8 mouse cellular contexts compared by ENCODE assay signal in the genomic region with DNA sequence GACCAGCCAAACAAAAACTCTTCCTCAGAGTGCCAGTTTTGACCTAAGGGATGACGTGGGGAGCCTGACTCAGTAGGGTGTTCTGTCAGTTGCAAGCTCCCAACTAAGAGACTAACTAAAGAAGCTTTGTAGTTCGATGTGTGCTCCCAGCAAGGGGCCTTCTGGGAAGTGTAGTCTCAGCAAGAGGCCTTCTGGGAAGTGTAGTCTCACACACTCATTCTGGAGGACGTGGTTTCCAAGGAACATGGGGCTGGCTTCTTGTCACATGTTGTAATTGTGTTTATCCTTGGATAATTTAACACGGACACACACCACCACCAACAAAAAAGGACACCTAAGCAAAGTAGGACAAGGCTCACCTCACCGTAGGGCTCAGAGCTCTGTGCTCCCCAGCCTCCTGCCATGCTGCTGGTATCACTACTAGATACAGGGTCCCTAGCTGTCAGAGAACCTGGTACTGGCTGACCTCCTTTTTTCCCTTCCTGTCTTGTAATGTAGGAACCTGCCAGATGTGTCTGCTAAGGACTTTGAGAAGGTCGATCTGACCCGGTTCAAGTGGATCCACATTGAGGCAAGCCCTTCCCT. TPM values are rescaled to one million over a fixed set of nuclear protein-coding genes. Genes with fewer than 3 reads are reported as not detected.
DNase-seq lines count a peak whose midpoint lies in the region; ATAC-seq and TF ChIP-seq lines count a peak whose summit lies in the region.

No protein-coding gene starts in this region.

- no peak for TF ChIP-seq CTCF in layer of hippocampus, adult 2 months (conservative IDR thresholded peaks at IDR 0.05)

- no peaks in the 10 kb centered on the region for H3K4me1 ChIP-seq in hindbrain, embryonic 11.5 days (replicated peaks; ENCODE audit: control insufficient read depth, insufficient read depth, low read length)
- H3K4me1 ChIP-seq in limb, embryonic 14.5 days (ENCODE audit: control insufficient read depth, insufficient read depth, low read length): no peaks in the 10 kb centered on the region

- H3K4me3 ChIP-seq in layer of hippocampus, adult 2 months: no peak overlapping the region; the same call in 1 of the 2 replicates
- H3K4me3 ChIP-seq in hindbrain, embryonic 11.5 days (ENCODE audit: low read depth, low read length): no peak overlapping the region
- no peak overlapping the region for H3K4me3 ChIP-seq in limb, embryonic 14.5 days (replicated peaks; ENCODE audit: low read length)

- no peak overlapping the region for H3K9ac ChIP-seq in hindbrain, embryonic 11.5 days (ENCODE audit: low read depth, low read length)
- H3K9ac ChIP-seq in limb, embryonic 14.5 days (ENCODE audit: low read depth, low read length, severe bottlenecking): no peak overlapping the region

- H3K36me3 ChIP-seq in hindbrain, embryonic 11.5 days (ENCODE audit: control insufficient read depth, insufficient read depth, low read length): no peaks in the 10 kb centered on the region
- no peaks in the 10 kb centered on the region for H3K36me3 ChIP-seq in limb, embryonic 14.5 days (ENCODE audit: control insufficient read depth, insufficient read depth, low read length)

- peak; percentile 58 to 78 for DNase-seq in layer of hippocampus, adult 2 months (ENCODE audit: low spot score in 2 of 2)
- no peak for DNase-seq in layer of hippocampus, postnatal 25 days (ENCODE audit: extremely low spot score in 1 of 2, low spot score in 1 of 2)
- peak; percentile 61 for DNase-seq in embryo, embryonic 10.5 days (ENCODE audit: low spot score)
- peak; percentile 44 for DNase-seq in hindbrain, embryonic 11.5 days (ENCODE audit: low spot score)
- DNase-seq in limb, embryonic 14.5 days (ENCODE audit: low spot score): no peak
- peak; percentile 64 for DNase-seq in retina, postnatal 1 day
- DNase-seq in urinary bladder, postnatal 25 days (ENCODE audit: low spot score): no peak
- no peak for DNase-seq in cerebellum, postnatal 4 days (ENCODE audit: low spot score in 2 of 2)

- ATAC-seq in hindbrain, embryonic 11.5 days (ENCODE audit: low FRiP score): peak; percentile 67; the same call in 1 of the 2 replicates
- ATAC-seq in limb, embryonic 14.5 days (ENCODE audit: low FRiP score, low read depth): 0 out of 2 replicates have a peak, but pooled peaks have one; percentile 17

- H3K27me3 ChIP-seq in hindbrain, embryonic 11.5 days (ENCODE audit: control insufficient read depth, insufficient read depth, low read length): no peaks in the 10 kb centered on the region
- H3K27me3 ChIP-seq in limb, embryonic 14.5 days (ENCODE audit: control insufficient read depth, insufficient read depth, low read length): no peaks in the 10 kb centered on the region

- no peak for TF ChIP-seq POLR2A in limb, embryonic 14.5 days (IDR thresholded peaks at IDR 0.05; ENCODE audit: borderline replicate concordance, extremely low read depth, insufficient read depth, insufficient read length)

- H3K9me3 ChIP-seq in hindbrain, embryonic 11.5 days (ENCODE audit: control insufficient read depth, low read length): no peaks in the 10 kb centered on the region
- no peaks in the 10 kb centered on the region for H3K9me3 ChIP-seq in limb, embryonic 14.5 days (ENCODE audit: control insufficient read depth, low read length)

- H3K4me2 ChIP-seq in hindbrain, embryonic 11.5 days (replicated peaks; ENCODE audit: low read depth, low read length): no peak overlapping the region
- H3K4me2 ChIP-seq in limb, embryonic 14.5 days (replicated peaks; ENCODE audit: low read depth, low read length, severe bottlenecking): peak overlapping the region; percentile 15; the same call in 1 of the 2 replicates

- 45% methylated on average over 7 of the region's 7 CpGs for WGBS in hindbrain, embryonic 11.5 days
- 49% methylated on average over 7 of the region's 7 CpGs for WGBS in limb, embryonic 14.5 days

- peak overlapping the region; percentile 74 for H3K27ac ChIP-seq in layer of hippocampus, adult 2 months
- H3K27ac ChIP-seq in hindbrain, embryonic 11.5 days (ENCODE audit: low read depth, low read length): no peak overlapping the region
- H3K27ac ChIP-seq in limb, embryonic 14.5 days (replicated peaks; ENCODE audit: low read depth, low read length): no peak overlapping the region

RNA-seq across cellular contexts. Expression of a gene that starts 6.8 kb away (rescaled TPM):
- 10 to 100 TPM; 17.0 to 17.7 TPM for total RNA-seq in layer of hippocampus, adult 2 months (2021)
- 10 to 100 TPM; 12.3 to 15.5 TPM for total RNA-seq in layer of hippocampus, postnatal 25 days (2021)
- 4.2 and 7.8 TPM in 2 replicates for polyA plus RNA-seq in hindbrain, embryonic 11.5 days (2014; fragmentation: Nextera tagmentation; extraction: Ambion mirVana)
- polyA plus RNA-seq in limb, embryonic 14.5 days (2012; rRNA removed): 29.5 and 37.8 TPM in 2 replicates
- 29.7 and 31.3 TPM in 2 replicates for polyA plus RNA-seq in limb, embryonic 14.5 days (2014; fragmentation: Nextera tagmentation; extraction: Ambion mirVana)

RNA-seq across cellular contexts. Expression of a gene that starts 14.8 kb away (rescaled TPM):
- 1 to 10 TPM; 2.0 TPM for total RNA-seq in layer of hippocampus, adult 2 months (2021)
- 1 to 10 TPM; 2.5 to 3.4 TPM for total RNA-seq in layer of hippocampus, postnatal 25 days (2021)
- polyA plus RNA-seq in hindbrain, embryonic 11.5 days (2014; fragmentation: Nextera tagmentation; extraction: Ambion mirVana): 46.0 and 48.5 TPM in 2 replicates
- polyA plus RNA-seq in limb, embryonic 14.5 days (2012; rRNA removed): 222 and 268 TPM in 2 replicates
- 191 and 204 TPM in 2 replicates for polyA plus RNA-seq in limb, embryonic 14.5 days (2014; fragmentation: Nextera tagmentation; extraction: Ambion mirVana)

RNA-seq across cellular contexts. Expression of a gene that starts 17.4 kb away (rescaled TPM):
- total RNA-seq in layer of hippocampus, adult 2 months (2021): 10 to 100 TPM; 15.5 to 16.7 TPM
- 10 to 100 TPM; 14.5 to 16.7 TPM for total RNA-seq in layer of hippocampus, postnatal 25 days (2021)
- 6.9 and 7.6 TPM in 2 replicates for polyA plus RNA-seq in hindbrain, embryonic 11.5 days (2014; fragmentation: Nextera tagmentation; extraction: Ambion mirVana)
- polyA plus RNA-seq in limb, embryonic 14.5 days (2012; rRNA removed): 19.8 and 21.5 TPM in 2 replicates
- 15.1 and 20.9 TPM in 2 replicates for polyA plus RNA-seq in limb, embryonic 14.5 days (2014; fragmentation: Nextera tagmentation; extraction: Ambion mirVana)

RNA-seq across cellular contexts. Expression of a gene that starts 20.4 kb away (rescaled TPM):
- 10 to 100 TPM; 91.5 to 93.8 TPM for total RNA-seq in layer of hippocampus, adult 2 months (2021)
- 100 to 1,000 TPM in 1 of 2 experiments, 10 to 100 TPM in 1; 92.7 to 101 TPM for total RNA-seq in layer of hippocampus, postnatal 25 days (2021)
- 335 and 338 TPM in 2 replicates for polyA plus RNA-seq in hindbrain, embryonic 11.5 days (2014; fragmentation: Nextera tagmentation; extraction: Ambion mirVana)
- polyA plus RNA-seq in limb, embryonic 14.5 days (2012; rRNA removed): 364 and 388 TPM in 2 replicates
- 502 and 567 TPM in 2 replicates for polyA plus RNA-seq in limb, embryonic 14.5 days (2014; fragmentation: Nextera tagmentation; extraction: Ambion mirVana)

RNA-seq across cellular contexts. Expression of a gene that starts 32.1 kb away (rescaled TPM):
- 100 to 1,000 TPM; 132 to 145 TPM for total RNA-seq in layer of hippocampus, adult 2 months (2021)
- 100 to 1,000 TPM; 126 to 131 TPM for total RNA-seq in layer of hippocampus, postnatal 25 days (2021)
- 96.7 and 99.1 TPM in 2 replicates for polyA plus RNA-seq in hindbrain, embryonic 11.5 days (2014; fragmentation: Nextera tagmentation; extraction: Ambion mirVana)
- 259 and 349 TPM in 2 replicates for polyA plus RNA-seq in limb, embryonic 14.5 days (2012; rRNA removed)
- polyA plus RNA-seq in limb, embryonic 14.5 days (2014; fragmentation: Nextera tagmentation; extraction: Ambion mirVana): 91.1 and 98.9 TPM in 2 replicates

Comparison
In these comparisons a context has a peak if more than half of its experiments do, and no peak if none do; other contexts are left out.
1. DNase-seq: peak in layer of hippocampus, adult 2 months (2 of 2), embryo, embryonic 10.5 days (single experiment), hindbrain, embryonic 11.5 days (single experiment) and retina, postnatal 1 day (single experiment); none in layer of hippocampus, postnatal 25 days (0 of 2), limb, embryonic 14.5 days (single experiment), urinary bladder, postnatal 25 days (single experiment) and cerebellum, postnatal 4 days (0 of 2).